Mouse (Mus musculus) forebrain, postnatal 0 days (tissue): Measurements from ENCODE around the gene Nhsl1. TPM values are rescaled to one million over a fixed set of nuclear protein-coding genes. Genes with fewer than 3 reads are reported as not detected.
A peak's percentile ranks its signal among the peaks of the same experiment; 100 is the strongest.
"Not testable (repeated sequence)": the region's sequence is repeated elsewhere in the genome, so short reads cannot be mapped to it uniquely, and the experiment has no call there.

Source experiments
- ATAC-seq: fragments of 200-750 bp; cut with Nextera tagmentation; 2 replicates; pipeline ENCODE4 v1.8.0; 2017; ENCODE audit warnings: mild to moderate bottlenecking, moderate library complexity
- DNase-seq: peaks from one replicate; pipeline ENCODE4 v3.0.0-alpha.2; 2015
- H3K27ac ChIP-seq: fragments of 300-500 bp; sonication (generic); 2 replicates; pipeline ENCODE4 v1.5.1; 2014; ENCODE audit warnings: low read depth, mild to moderate bottlenecking, antibody characterized with exemption, low read length, moderate library complexity, mixed read lengths
- H3K27me3 ChIP-seq: fragments of 300-500 bp; sonication (generic); 2 replicates; pipeline ENCODE4 v1.6.1; 2014; ENCODE audit warnings: mild to moderate bottlenecking, low read length, mixed read lengths; ENCODE audit not compliant: insufficient read depth
- H3K36me3 ChIP-seq: fragments of 300-500 bp; sonication (generic); 2 replicates; pipeline ENCODE4 v1.6.1; 2014; ENCODE audit warnings: mild to moderate bottlenecking, moderate library complexity; ENCODE audit not compliant: insufficient read depth
- H3K4me1 ChIP-seq: fragments of 300-500 bp; sonication (generic); 2 replicates; pipeline ENCODE4 v1.6.1; 2014; ENCODE audit warnings: antibody characterized with exemption; ENCODE audit not compliant: insufficient read depth
- H3K4me2 ChIP-seq: fragments of 300-500 bp; sonication (generic); 2 replicates; pipeline ENCODE4 v1.6.1; 2014; ENCODE audit warnings: low read depth, mild to moderate bottlenecking, moderate library complexity
- H3K4me3 ChIP-seq: fragments of 300-500 bp; sonication (generic); 2 replicates; pipeline ENCODE4 v1.5.1; 2014; ENCODE audit warnings: low read depth, low read length, mixed read lengths
- H3K9ac ChIP-seq: fragments of 300-500 bp; sonication (generic); 2 replicates; pipeline ENCODE4 v1.6.1; 2014; ENCODE audit warnings: mild to moderate bottlenecking
- H3K9me3 ChIP-seq: fragments of 300-500 bp; sonication (generic); 2 replicates; pipeline ENCODE4 v1.6.1; 2016; ENCODE audit warnings: low read length
- CTCF ChIP-seq: sonication (generic); IDR thresholded peaks from 2 replicates; pipeline ENCODE4 v1.5.1; 2016; ENCODE audit warnings: antibody characterized with exemption, control low read depth, low read depth
- WGBS: fragments of 180-500 bp; shearing (Covaris S2); extraction: QIAGEN DNeasy Blood & Tissue Kit; methylation state at CpG from one replicate; pipeline ENCODE4 v1.1.7; 2014; 5-methylcytosine and 5-hydroxymethylcytosine counted together
- polyA plus RNA-seq: library from polyadenylated mRNA; unstranded; fragments of >200 nt; fragmentation: Nextera tagmentation; extraction: Ambion mirVana; gene quantifications from 2 replicates; pipeline ENCODE4 v1.2.1, GENCODE M21; 2015
- total RNA-seq: library from RNA; depleted of rRNA; stranded (reverse); fragments of >200 nt; gene quantifications from 2 replicates; pipeline ENCODE4 v1.2.3, GENCODE M21; 2014

Nhsl1 gene
- total and polyA plus RNA-seq, 2 experiments from 2014 or later = 8.9 to 22.0 TPM

DNA sequence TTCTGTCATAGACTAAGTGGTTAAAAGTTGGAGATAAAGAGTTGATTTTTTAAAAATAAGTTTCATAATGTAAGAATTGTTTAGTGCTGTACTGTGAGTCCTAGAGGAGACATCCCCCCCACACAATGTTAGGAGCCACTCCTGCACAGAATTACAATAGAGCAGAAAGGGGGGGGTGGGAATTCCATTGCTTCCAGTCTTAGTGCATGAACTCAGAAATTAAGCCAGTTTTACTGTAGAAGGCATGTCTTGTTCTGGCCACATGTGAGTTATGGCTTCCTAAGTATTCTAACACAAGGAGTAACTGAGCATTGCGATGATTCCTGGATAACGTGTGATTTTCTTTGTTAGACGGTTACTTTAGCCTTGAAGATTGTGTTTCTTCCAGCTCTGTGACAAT is 112.8 kb downstream of the Nhsl1 start:
- no peak for TF ChIP-seq CTCF
- no peaks in the 10 kb centered on the region for H3K27me3 ChIP-seq
- H3K4me3 ChIP-seq = no peak overlapping the region; the same call in 1 of the 2 replicates
- no peaks in the 10 kb centered on the region for H3K4me1 ChIP-seq
- 78% methylated on average over 3 of the region's 3 CpGs for WGBS
- no peak overlapping the region for H3K9ac ChIP-seq
- no peak overlapping the region for H3K4me2 ChIP-seq
- ATAC-seq (no peak), DNase-seq (no peak)
- H3K36me3 ChIP-seq = 0 out of 2 replicates have a peak, but pooled peaks cover 3% of the 10 kb centered on the region
- H3K27ac ChIP-seq = no peak overlapping the region
- no peaks in the 10 kb centered on the region for H3K9me3 ChIP-seq

- Histone ChIP-seq H3K9ac (no peak overlapping the region), H3K4me3 (no peak overlapping the region), H3K36me3 (no peaks in the 10 kb centered on the region), H3K27ac (no peak overlapping the region), H3K27me3 (no peaks in the 10 kb centered on the region), H3K4me2 (no peak overlapping the region), H3K9me3 (no peaks in the 10 kb centered on the region), H3K4me1 (no peaks in the 10 kb centered on the region)
- ATAC-seq (no peak), DNase-seq (no peak)
- no peak for TF ChIP-seq CTCF
- WGBS = 62% methylated on average over 6 of the region's 6 CpGs
Measured at GRCm38 (mm10) chr10:18435454-18435853, 116.7 kb downstream of the Nhsl1 start.

GRCm38 (mm10) chr10:18435938-18436337 is 117.2 kb downstream of the Nhsl1 start:
- Histone ChIP-seq H3K4me2 (no peak overlapping the region), H3K4me1 (no peaks in the 10 kb centered on the region), H3K4me3 (no peak overlapping the region), H3K27ac (no peak overlapping the region), H3K36me3 (no peaks in the 10 kb centered on the region), H3K27me3 (no peaks in the 10 kb centered on the region), H3K9ac (no peak overlapping the region), H3K9me3 (no peaks in the 10 kb centered on the region)
- WGBS = 49% methylated on average over 7 of the region's 7 CpGs
- peak; percentile 36 for ATAC-seq
- TF ChIP-seq CTCF = no peak
- no peak for DNase-seq

DNA sequence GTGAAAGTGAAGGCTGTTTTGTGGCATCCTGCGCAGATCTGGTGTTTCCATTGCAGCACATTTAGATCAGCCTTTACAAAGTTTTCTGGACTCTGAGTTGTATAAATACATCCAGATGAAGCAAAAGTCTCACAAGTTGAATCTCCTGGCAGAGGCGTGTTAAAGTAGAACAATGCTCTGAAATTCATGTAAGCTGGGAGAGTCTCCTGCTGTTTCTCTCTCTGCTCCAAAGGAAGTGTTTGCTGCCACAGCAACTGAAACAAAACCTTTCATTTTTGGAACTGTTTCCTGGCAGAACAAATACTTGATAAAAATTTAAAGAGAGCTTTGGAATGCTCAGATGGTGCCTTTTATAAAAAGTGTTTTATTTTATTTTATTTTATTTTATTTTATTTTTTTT is 118.8 kb downstream of the Nhsl1 start:
- H3K9me3 ChIP-seq = no peaks in the 10 kb centered on the region
- H3K27me3 ChIP-seq = no peaks in the 10 kb centered on the region
- H3K4me3 ChIP-seq = no peak overlapping the region
- no peaks in the 10 kb centered on the region for H3K36me3 ChIP-seq
- TF ChIP-seq CTCF = no peak
- no peaks in the 10 kb centered on the region for H3K4me1 ChIP-seq
- H3K9ac ChIP-seq = no peak overlapping the region
- peak; percentile 56; the same call in 1 of the 2 replicates for ATAC-seq
- 0 out of 2 replicates have a peak overlapping the region, but pooled peaks have one; percentile 29 for H3K27ac ChIP-seq
- 39% methylated on average over 2 of the region's 2 CpGs for WGBS
- peak; percentile 40 for DNase-seq
- H3K4me2 ChIP-seq = no peak overlapping the region

GRCm38 (mm10) chr10:18445603-18446358 is 127.0 kb downstream of the Nhsl1 start:
- 10% methylated on average over 6 of the region's 6 CpGs for WGBS
- H3K4me1 ChIP-seq = peaks cover 7% of the 10 kb centered on the region; the same call in 1 of the 2 replicates
- H3K36me3 ChIP-seq = no peaks in the 10 kb centered on the region
- no peak overlapping the region for H3K27ac ChIP-seq
- ATAC-seq (peak; percentile 32; the same call in 1 of the 2 replicates), DNase-seq (no peak)
- H3K4me2 ChIP-seq = no peak overlapping the region
- no peak overlapping the region for H3K9ac ChIP-seq
- no peaks in the 10 kb centered on the region for H3K9me3 ChIP-seq
- no peak overlapping the region for H3K4me3 ChIP-seq
- TF ChIP-seq CTCF = no peak
- H3K27me3 ChIP-seq = no peaks in the 10 kb centered on the region

GRCm38 (mm10) chr10:18446359-18446820 is 127.6 kb downstream of the Nhsl1 start:
- DNase-seq (no peak), ATAC-seq (no peak)
- H3K36me3 ChIP-seq = no peaks in the 10 kb centered on the region
- H3K9me3 ChIP-seq = no peaks in the 10 kb centered on the region
- H3K9ac ChIP-seq = no peak overlapping the region
- peaks cover 7% of the 10 kb centered on the region; the same call in 1 of the 2 replicates for H3K4me1 ChIP-seq
- H3K4me2 ChIP-seq = no peak overlapping the region
- no peaks in the 10 kb centered on the region for H3K27me3 ChIP-seq
- no peak overlapping the region; the same call in 1 of the 2 replicates for H3K27ac ChIP-seq
- WGBS = 10% methylated on average over 5 of the region's 7 CpGs
- no peak for TF ChIP-seq CTCF
- H3K4me3 ChIP-seq = no peak overlapping the region

DNA sequence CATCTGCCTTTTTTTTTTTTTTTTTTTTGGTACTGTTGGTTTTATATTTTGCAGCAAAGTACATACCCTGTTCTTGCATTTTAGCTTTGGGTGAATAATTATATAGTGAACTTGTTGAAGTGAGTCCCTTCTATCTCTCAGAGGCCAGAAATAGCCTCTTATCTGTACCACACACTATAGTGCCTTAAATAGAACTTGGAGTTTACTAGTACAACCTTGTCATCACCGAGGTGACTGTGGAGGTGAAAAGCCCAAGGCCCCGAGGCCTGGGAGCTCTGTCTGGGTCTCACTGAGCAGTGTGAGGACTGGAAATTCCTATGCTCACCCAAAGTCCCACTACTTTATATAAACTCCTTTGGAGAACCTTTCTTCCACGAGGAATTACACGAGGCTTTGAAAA is 128.5 kb downstream of the Nhsl1 start:
- Histone ChIP-seq H3K27me3 (no peaks in the 10 kb centered on the region), H3K4me1 (peaks cover 7% of the 10 kb centered on the region; the same call in 1 of the 2 replicates), H3K27ac (no peak overlapping the region), H3K4me2 (no peak overlapping the region), H3K4me3 (no peak overlapping the region), H3K36me3 (no peaks in the 10 kb centered on the region), H3K9ac (no peak overlapping the region), H3K9me3 (no peaks in the 10 kb centered on the region)
- ATAC-seq (no peak), DNase-seq (no peak)
- WGBS = 60% methylated on average over 4 of the region's 4 CpGs
- TF ChIP-seq CTCF = no peak

GRCm38 (mm10) chr10:18448896-18449295 is 130.1 kb downstream of the Nhsl1 start:
- not testable (repeated sequence) for H3K9ac ChIP-seq, H3K9me3 ChIP-seq, H3K4me1 ChIP-seq, ATAC-seq, H3K4me3 ChIP-seq, DNase-seq, H3K27ac ChIP-seq, H3K4me2 ChIP-seq, H3K36me3 ChIP-seq, H3K27me3 ChIP-seq
- WGBS = 93% methylated on average over 7 of the region's 7 CpGs
